Mouse (Mus musculus) cortical plate, adult 2 months (tissue): ENCODE measurements around the gene Aldh6a1. TPM values are rescaled to one million over a fixed set of nuclear protein-coding genes. Genes with fewer than 3 reads are reported as not detected.

Experiments used
- H3K27ac ChIP-seq: fragments of 200-500 bp; 2 replicates; pipeline ENCODE4 v1.5.1; 2012; ENCODE audit warnings: low read length, control low read depth, inconsistent platforms; ENCODE audit not compliant: insufficient read depth
- H3K4me1 ChIP-seq: fragments of 200-500 bp; 2 replicates; pipeline ENCODE4 v1.6.1; 2011; ENCODE audit warnings: low read length; ENCODE audit not compliant: control insufficient read depth, insufficient read depth
- H3K4me3 ChIP-seq: fragments of 200-500 bp; 2 replicates; pipeline ENCODE4 v1.5.1; 2011; ENCODE audit warnings: mild to moderate bottlenecking, low read length, control low read depth; ENCODE audit not compliant: insufficient read depth
- CTCF ChIP-seq: fragments of 200-500 bp; IDR thresholded peaks from 2 replicates; pipeline ENCODE4 v1.5.1; 2011; ENCODE audit warnings: mild to moderate bottlenecking, control low read depth, low read length; ENCODE audit not compliant: insufficient read depth; ENCODE audit errors: extremely low read depth
- POLR2A ChIP-seq: fragments of 200-500 bp; IDR thresholded peaks from 2 replicates; pipeline ENCODE4 v1.6.1; 2011; ENCODE audit warnings: mild to moderate bottlenecking, low read length, control low read depth; ENCODE audit not compliant: insufficient read depth; ENCODE audit errors: extremely low read depth
- polyA plus RNA-seq: library from polyadenylated mRNA; depleted of rRNA; stranded (reverse); fragments of >200 nt; gene quantifications from 2 replicates; pipeline ENCODE4 v1.2.3, GENCODE M21; 2012

The Aldh6a1 gene
- polyA plus RNA-seq, 1 experiment = 56.9 TPM

DNA sequence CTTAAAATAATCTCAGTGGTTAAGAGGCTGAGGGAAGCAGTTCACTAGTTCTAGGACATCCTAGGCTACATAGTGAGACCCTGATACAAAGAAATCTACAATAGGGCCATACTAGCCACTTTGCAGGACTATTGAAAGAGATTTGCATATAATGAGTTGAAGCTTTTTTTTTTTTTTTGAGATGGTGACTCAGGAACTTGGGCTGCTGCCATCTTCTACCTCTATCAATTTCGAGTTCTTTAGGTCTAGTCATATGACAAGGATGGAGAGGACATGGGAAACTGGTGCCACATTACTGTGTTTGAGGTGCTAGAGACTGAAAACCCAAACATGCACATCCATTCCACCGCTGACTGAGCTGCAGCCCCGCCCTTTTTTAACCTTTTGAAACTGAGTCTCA is 26.8 kb downstream of the Aldh6a1 start:
- TF ChIP-seq CTCF (no peak), POLR2A (no peak)

DNA sequence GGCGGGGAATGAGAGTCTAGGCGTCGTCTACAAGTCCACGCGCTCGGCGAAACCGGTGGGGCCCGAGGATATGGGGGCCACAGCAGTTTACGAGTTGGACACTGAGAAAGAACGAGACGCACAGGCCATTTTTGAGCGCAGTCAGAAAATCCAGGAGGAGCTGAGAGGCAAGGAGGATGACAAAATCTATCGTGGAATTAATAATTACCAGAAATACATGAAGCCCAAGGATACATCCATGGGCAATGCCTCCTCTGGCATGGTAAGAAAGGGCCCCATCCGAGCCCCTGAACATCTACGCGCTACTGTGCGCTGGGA is 33.2 kb downstream of the Aldh6a1 start:
- Histone ChIP-seq H3K4me3 (peak overlapping the region; percentile 26), H3K4me1 (peaks cover 1% of the 10 kb centered on the region; the same call in 1 of the 2 replicates), H3K27ac (no peak overlapping the region; the same call in 1 of the 2 replicates)
- TF ChIP-seq POLR2A (no peak), CTCF (no peak)

More for the DNA sequence above, 26.8 kb downstream of the Aldh6a1 start:
- Histone ChIP-seq H3K27ac (no peak overlapping the region), H3K4me1 (no peaks in the 10 kb centered on the region), H3K4me3 (no peak overlapping the region)

DNA sequence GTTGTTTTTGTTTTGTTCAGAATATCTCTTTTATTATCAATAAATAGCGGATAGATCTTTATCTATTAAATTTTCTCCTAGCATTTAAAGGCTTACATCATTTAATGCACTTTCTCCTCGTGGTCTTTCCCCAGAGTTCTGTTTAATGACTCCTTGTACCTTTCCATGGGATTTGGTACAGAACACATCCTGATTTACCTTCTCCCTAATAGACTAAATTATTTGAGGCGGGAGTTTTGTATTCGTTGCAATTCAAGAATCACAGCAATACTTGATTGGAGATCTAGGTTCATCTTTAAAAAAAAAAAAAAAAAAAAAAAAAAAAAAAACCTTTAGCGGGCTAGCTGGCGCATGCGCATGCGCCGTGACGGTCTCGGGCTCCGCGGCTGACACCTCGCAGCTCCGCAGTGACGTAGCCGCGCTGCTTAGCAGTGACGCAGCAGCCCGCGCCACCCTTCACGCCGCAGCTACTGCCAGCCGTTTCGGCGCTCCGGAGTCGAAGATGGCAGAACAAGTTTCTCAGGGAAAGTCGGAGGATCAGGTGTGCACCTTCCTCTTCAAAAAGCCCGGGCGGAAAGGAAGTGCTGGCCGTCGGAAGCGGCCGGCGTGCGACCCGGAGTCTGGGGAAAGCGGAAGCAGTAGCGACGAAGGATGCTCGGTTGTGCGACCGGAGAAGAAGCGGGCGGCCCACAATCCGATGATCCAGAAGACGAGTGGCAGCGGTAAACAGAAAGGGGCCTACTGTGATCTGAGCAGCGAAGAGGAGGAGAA is 33.8 kb downstream of the Aldh6a1 start, which contains the start of gene Rnf113a2:
Gene Rnf113a2, plus strand, starts transcription at position 363 of the 771 bp plus-strand sequence.
- Histone ChIP-seq H3K4me1 (peaks cover 1% of the 10 kb centered on the region; the same call in 1 of the 2 replicates), H3K4me3 (peak within 1 kb of the TSS; percentile 26), H3K27ac (no peak within 1 kb of the TSS; the same call in 1 of the 2 replicates)
- TF ChIP-seq POLR2A (peak; percentile 84), CTCF (no peak)

DNA sequence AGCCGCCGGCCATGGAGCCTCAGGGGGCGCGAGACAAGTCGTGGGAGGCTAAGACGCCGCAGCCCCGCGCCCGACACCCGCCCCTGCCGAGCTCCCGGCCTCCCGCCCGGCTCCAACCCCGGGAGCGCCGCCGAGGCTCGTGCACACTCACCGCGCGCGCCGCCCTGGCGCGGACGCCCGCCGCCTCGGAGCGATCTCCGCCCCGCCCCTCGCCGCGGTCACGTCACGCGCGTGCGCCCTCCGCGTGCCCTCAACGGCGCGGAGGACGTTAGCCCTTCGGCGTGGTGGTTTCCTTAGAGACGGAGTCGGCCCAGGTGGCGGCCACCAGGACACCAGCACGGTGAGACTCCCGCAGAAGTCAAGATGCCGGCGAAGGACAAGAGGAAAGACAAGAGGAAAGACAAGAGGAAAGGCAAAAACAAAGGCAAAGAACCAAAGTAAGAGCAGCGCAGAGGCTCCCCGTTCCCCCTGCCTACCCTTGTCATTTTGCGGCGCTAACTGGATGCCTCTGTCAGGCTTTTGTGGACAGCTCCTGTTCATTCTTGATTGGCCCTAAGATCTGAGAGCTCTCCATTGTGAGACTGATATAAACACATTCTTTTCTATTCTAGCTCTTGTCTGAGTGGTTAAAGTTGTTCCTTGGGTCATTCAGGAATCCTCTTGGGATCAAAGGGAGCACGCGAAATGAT is 41.8 kb downstream of the Aldh6a1 start, which contains the start of the genes Entpd5 and Bbof1:
Gene Entpd5, minus strand, starts transcription at position 211 of the 689 bp plus-strand sequence.
Gene Bbof1, plus strand, starts transcription at position 253 of the 689 bp plus-strand sequence.
- peak; percentile 77 for TF ChIP-seq POLR2A
- no peak for TF ChIP-seq CTCF
- Histone ChIP-seq H3K4me3 (peak within 1 kb of the TSS; percentile 48), H3K27ac (peak within 1 kb of the TSS; percentile 88), H3K4me1 (no peaks in the 10 kb centered on the region; the same call in 1 of the 2 replicates)

DNA sequence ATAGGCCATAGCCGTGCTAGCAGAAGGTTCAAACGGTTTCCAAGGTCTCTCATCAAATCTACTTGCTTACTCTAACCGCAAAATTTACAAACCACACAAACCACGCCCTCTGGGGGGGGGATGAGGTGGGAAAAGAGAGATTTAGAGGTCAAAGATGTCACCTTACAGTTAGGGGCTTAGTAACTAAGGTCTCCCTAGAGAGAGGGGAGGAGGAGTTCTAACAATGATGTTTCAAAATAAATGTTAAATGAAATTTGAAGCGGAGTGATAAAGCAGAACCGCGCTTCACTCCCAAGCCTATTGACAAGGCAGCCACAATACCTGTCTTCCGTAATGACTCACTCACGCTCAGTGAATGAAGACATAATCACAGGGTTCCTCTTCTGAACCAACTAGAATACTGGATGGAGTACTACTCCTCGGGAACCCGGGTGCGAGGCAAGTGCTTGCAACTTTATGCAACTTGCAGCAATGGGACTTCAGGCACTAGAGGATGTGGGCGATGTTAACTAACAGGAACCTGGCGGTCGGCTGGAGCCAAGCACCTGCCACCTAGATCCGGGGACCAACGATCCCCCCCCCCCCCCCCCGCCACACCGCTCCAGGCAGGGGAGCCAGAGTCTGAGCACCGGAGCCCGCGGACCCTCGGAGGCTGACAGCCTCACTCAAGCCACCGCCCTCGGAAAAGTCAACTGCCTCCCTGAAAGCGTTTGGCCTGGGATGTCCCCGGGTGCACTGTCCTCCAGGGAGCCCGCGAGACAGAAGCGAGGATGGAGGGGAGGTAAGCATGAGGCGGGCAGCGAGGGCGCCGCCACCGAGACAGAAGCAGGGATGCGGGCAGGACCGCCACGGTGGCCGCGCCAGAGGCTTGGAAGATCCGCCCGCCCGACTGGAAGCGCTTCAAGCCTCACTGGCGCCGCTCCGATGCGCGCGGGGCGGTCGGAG is 42.7 kb downstream of the Aldh6a1 start:
- H3K27ac ChIP-seq = peak overlapping the region; percentile 88
- no peaks in the 10 kb centered on the region; the same call in 1 of the 2 replicates for H3K4me1 ChIP-seq
- peak overlapping the region; percentile 48 for H3K4me3 ChIP-seq
- TF ChIP-seq POLR2A (no peak), CTCF (no peak)

DNA sequence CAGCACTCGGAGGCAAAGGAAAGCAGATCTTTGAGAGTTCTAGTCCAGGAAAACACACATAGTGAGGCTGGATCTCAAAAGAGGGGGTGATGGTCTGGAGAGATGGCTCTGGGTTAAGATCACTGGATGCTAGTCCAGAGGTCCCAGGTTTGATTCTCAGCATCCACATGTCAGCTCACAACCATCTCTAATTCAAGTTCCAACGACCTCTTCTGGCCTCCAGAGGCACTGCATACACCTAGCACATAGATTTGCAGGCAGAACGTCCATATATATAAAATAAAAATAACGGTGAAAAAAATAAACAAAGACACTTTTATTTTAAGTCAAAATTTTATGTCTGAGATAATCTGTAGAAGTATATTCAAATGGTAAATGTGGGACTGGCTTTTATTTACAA is 43.5 kb downstream of the Aldh6a1 start:
- no peak for TF ChIP-seq CTCF
- no peak for TF ChIP-seq POLR2A
- no peak overlapping the region for H3K27ac ChIP-seq
- H3K4me3 ChIP-seq = no peak overlapping the region
- no peaks in the 10 kb centered on the region; the same call in 1 of the 2 replicates for H3K4me1 ChIP-seq

DNA sequence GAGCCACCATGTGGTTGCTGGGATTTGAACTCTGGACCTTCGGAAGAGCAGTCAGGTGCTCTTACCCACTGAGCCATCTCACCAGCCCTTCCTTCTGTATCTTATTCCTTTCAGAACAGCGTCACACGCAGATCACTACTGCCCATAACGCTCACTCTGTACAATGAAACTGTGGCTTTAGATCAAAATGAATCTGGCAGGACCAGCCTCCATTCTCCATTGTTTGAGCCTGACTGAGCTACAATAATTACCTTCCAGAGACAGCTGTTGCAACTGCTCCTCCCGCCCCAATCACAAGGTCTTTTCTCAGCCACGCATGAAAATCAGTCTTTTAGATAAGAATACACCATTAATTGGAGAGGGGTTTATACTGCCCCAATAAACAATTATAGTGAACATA is 46.3 kb downstream of the Aldh6a1 start:
- no peak overlapping the region for H3K27ac ChIP-seq
- no peaks in the 10 kb centered on the region; the same call in 1 of the 2 replicates for H3K4me1 ChIP-seq
- TF ChIP-seq POLR2A = no peak
- TF ChIP-seq CTCF = no peak
- no peak overlapping the region for H3K4me3 ChIP-seq

DNA sequence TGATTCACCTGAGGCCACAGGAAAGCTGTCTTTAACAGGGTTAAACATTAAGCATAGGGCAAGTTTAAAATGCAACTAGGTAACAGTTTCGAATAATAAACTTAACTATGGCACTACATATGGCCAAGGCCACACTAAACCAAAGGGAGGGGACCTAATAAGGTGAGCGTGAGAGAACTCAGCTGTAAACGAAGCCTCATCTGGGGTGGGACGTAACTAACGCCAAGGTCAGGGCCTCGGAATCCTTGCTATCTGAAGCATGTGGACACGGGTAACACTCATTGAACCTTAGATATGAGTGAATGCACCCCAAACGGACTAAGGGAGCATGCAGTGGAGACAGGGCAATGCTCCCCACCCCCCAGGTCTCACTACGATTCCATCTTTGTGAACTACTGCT is 47.9 kb downstream of the Aldh6a1 start:
- H3K4me3 ChIP-seq = no peak overlapping the region
- TF ChIP-seq CTCF (no peak), POLR2A (no peak)
- H3K4me1 ChIP-seq = no peaks in the 10 kb centered on the region
- no peak overlapping the region for H3K27ac ChIP-seq

DNA sequence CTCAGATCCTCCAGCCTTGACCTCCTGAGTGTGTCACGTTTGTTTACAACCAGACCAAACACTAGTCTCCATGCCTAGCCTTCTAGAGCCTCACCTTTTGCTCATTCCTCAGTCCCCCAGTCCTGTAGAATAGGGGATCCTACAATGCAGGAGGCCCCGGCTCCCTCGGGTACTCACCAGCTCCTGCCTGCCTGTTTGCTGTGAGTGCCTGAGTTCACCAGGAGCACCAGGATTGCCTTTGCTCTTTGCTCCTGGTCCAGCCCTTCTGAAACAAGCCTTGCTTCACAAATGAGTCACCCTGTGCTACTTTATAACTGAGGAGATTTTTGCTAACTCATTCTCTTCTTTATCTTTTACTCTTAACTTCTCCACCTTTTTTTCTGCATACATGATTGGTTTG is 50.2 kb downstream of the Aldh6a1 start:
- TF ChIP-seq CTCF (no peak), POLR2A (no peak)
- Histone ChIP-seq H3K27ac (no peak overlapping the region), H3K4me1 (no peaks in the 10 kb centered on the region), H3K4me3 (no peak overlapping the region)
